Mouse (Mus musculus) lung, embryonic 16.5 days (tissue): ENCODE results near the gene Ddi2. TPM values are rescaled to one million over a fixed set of nuclear protein-coding genes. Genes with fewer than 3 reads are reported as not detected.

Experiments
- ATAC-seq: fragments of 200-750 bp; cut with Nextera tagmentation; 2 replicates; pipeline ENCODE4 v1.8.0; 2017; ENCODE audit warnings: low read depth, mild to moderate bottlenecking, moderate library complexity
- H3K27ac ChIP-seq: fragments of 300-500 bp; sonication (generic); 2 replicates; pipeline ENCODE4 v1.5.1; 2014; ENCODE audit warnings: mild to moderate bottlenecking, control low read depth, low read length
- H3K27me3 ChIP-seq: fragments of 300-500 bp; sonication (generic); 2 replicates; pipeline ENCODE4 v1.6.1; 2014; ENCODE audit warnings: low read depth, low read length, mixed read lengths; ENCODE audit not compliant: control insufficient read depth, insufficient read depth
- H3K36me3 ChIP-seq: fragments of 300-500 bp; sonication (generic); 2 replicates; pipeline ENCODE4 v1.6.1; 2014; ENCODE audit warnings: low read length; ENCODE audit not compliant: control insufficient read depth, insufficient read depth
- H3K4me1 ChIP-seq: fragments of 300-500 bp; sonication (generic); replicated peaks from 2 replicates; pipeline ENCODE4 v1.6.1; 2014; ENCODE audit warnings: low read length, mixed read lengths; ENCODE audit not compliant: control insufficient read depth, insufficient read depth
- H3K4me2 ChIP-seq: fragments of 300-500 bp; sonication (generic); 2 replicates; pipeline ENCODE4 v1.6.1; 2014; ENCODE audit warnings: low read depth, low read length, control low read depth
- H3K4me3 ChIP-seq: fragments of 300-500 bp; sonication (generic); 2 replicates; pipeline ENCODE4 v1.5.1; 2014; ENCODE audit warnings: mild to moderate bottlenecking, low read length, control low read depth
- H3K9ac ChIP-seq: fragments of 300-500 bp; sonication (generic); 2 replicates; pipeline ENCODE4 v1.6.1; 2014; ENCODE audit warnings: low read length, control low read depth
- H3K9me3 ChIP-seq: fragments of 300-500 bp; sonication (generic); 2 replicates; pipeline ENCODE4 v1.6.1; 2016; ENCODE audit warnings: low read length; ENCODE audit not compliant: control insufficient read depth
- WGBS: fragments of 180-500 bp; shearing (Covaris S2); extraction: QIAGEN DNeasy Blood & Tissue Kit; methylation state at CpG from one replicate; pipeline ENCODE4 v1.1.7; 2014; 5-methylcytosine and 5-hydroxymethylcytosine counted together
- polyA plus RNA-seq: library from polyadenylated mRNA; unstranded; fragments of >200 nt; fragmentation: Nextera tagmentation; extraction: Ambion mirVana; gene quantifications from 2 replicates; pipeline ENCODE4 v1.2.1, GENCODE M21; 2015

The Ddi2 gene
- polyA plus RNA-seq, 1 experiment from 2014 or later: 18.3 TPM

GRCm38 (mm10) chr4:141749557-141749956, 26.3 kb upstream of the Ddi2 start:
- Histone ChIP-seq H3K4me1 (0 out of 2 replicates have a peak, but pooled peaks cover 4% of the 10 kb centered on the region), H3K27ac (no peak overlapping the region), H3K4me2 (no peak overlapping the region), H3K4me3 (no peak overlapping the region), H3K9me3 (no peaks in the 10 kb centered on the region), H3K27me3 (no peaks in the 10 kb centered on the region), H3K36me3 (no peaks in the 10 kb centered on the region), H3K9ac (no peak overlapping the region)
- WGBS: 36% methylated on average over 11 of the region's 11 CpGs
- ATAC-seq: no peak

GRCm38 (mm10) chr4:141746578-141747346, 23.5 kb upstream of the Ddi2 start, which contains the start of gene Agmat:
Gene Agmat, plus strand, starts transcription at chr4:141746672.
- H3K4me3 ChIP-seq: no peak within 1 kb of the TSS
- 21% methylated on average over 25 of the region's 25 CpGs for WGBS
- no peaks in the 10 kb centered on the region for H3K36me3 ChIP-seq
- H3K27me3 ChIP-seq: no peaks in the 10 kb centered on the region
- no peaks in the 10 kb centered on the region for H3K9me3 ChIP-seq
- no peak within 1 kb of the TSS for H3K27ac ChIP-seq
- H3K9ac ChIP-seq: no peak within 1 kb of the TSS
- H3K4me1 ChIP-seq: 0 out of 2 replicates have a peak, but pooled peaks cover under 1% of the 10 kb centered on the region
- ATAC-seq: no peak
- H3K4me2 ChIP-seq: no peak within 1 kb of the TSS

- no peak overlapping the region for H3K27ac ChIP-seq
- H3K4me2 ChIP-seq: no peak overlapping the region
- H3K4me1 ChIP-seq: no peaks in the 10 kb centered on the region
- H3K9me3 ChIP-seq: no peaks in the 10 kb centered on the region
- no peak for ATAC-seq
- no peaks in the 10 kb centered on the region for H3K27me3 ChIP-seq
- H3K9ac ChIP-seq: no peak overlapping the region
- WGBS: 76% methylated on average over 4 of the region's 4 CpGs
- H3K36me3 ChIP-seq: no peaks in the 10 kb centered on the region
- no peak overlapping the region for H3K4me3 ChIP-seq
These were observed 19.2 kb upstream of the Ddi2 start for GRCm38 (mm10) chr4:141742381-141742780.

- H3K9me3 ChIP-seq: no peaks in the 10 kb centered on the region
- H3K4me2 ChIP-seq: no peak overlapping the region
- 0 out of 2 replicates have a peak, but pooled peaks have one; percentile 34 for ATAC-seq
- no peak overlapping the region for H3K4me3 ChIP-seq
- no peak overlapping the region for H3K27ac ChIP-seq
- no peak overlapping the region for H3K9ac ChIP-seq
- WGBS: 21% methylated on average over 9 of the region's 9 CpGs
- no peaks in the 10 kb centered on the region for H3K4me1 ChIP-seq
- H3K27me3 ChIP-seq: no peaks in the 10 kb centered on the region
- H3K36me3 ChIP-seq: no peaks in the 10 kb centered on the region
These were observed 18.6 kb upstream of the Ddi2 start for GRCm38 (mm10) chr4:141741856-141742255.

GRCm38 (mm10) chr4:141738015-141738414, 14.8 kb upstream of the Ddi2 start:
- Histone ChIP-seq H3K27ac (no peak overlapping the region), H3K9me3 (no peaks in the 10 kb centered on the region), H3K36me3 (no peaks in the 10 kb centered on the region), H3K4me2 (no peak overlapping the region), H3K9ac (no peak overlapping the region), H3K4me1 (peaks cover 4% of the 10 kb centered on the region), H3K27me3 (no peaks in the 10 kb centered on the region), H3K4me3 (no peak overlapping the region)
- no peak for ATAC-seq
- WGBS: 49% methylated on average over 8 of the region's 8 CpGs

GRCm38 (mm10) chr4:141736856-141737255, 13.6 kb upstream of the Ddi2 start:
- H3K27me3 ChIP-seq: no peaks in the 10 kb centered on the region
- H3K4me3 ChIP-seq: no peak overlapping the region
- WGBS: 63% methylated on average over 4 of the region's 4 CpGs
- peaks cover 4% of the 10 kb centered on the region for H3K4me1 ChIP-seq
- no peak for ATAC-seq
- no peaks in the 10 kb centered on the region for H3K36me3 ChIP-seq
- no peak overlapping the region for H3K4me2 ChIP-seq
- no peak overlapping the region for H3K9ac ChIP-seq
- no peak overlapping the region for H3K27ac ChIP-seq
- no peaks in the 10 kb centered on the region for H3K9me3 ChIP-seq

- H3K27ac ChIP-seq: peak overlapping the region; percentile 37
- peak overlapping the region; percentile 39; the same call in 1 of the 2 replicates for H3K4me3 ChIP-seq
These were observed 12.0 kb upstream of the Ddi2 start for GRCm38 (mm10) chr4:141735206-141735560.

GRCm38 (mm10) chr4:141734446-141735205, 11.4 kb upstream of the Ddi2 start:
- Histone ChIP-seq H3K27me3 (no peaks in the 10 kb centered on the region), H3K9me3 (no peaks in the 10 kb centered on the region), H3K4me1 (peaks cover 4% of the 10 kb centered on the region), H3K4me3 (peak overlapping the region; percentile 39), H3K4me2 (peak overlapping the region; percentile 54), H3K9ac (peak overlapping the region; percentile 40; the same call in 1 of the 2 replicates), H3K36me3 (no peaks in the 10 kb centered on the region), H3K27ac (peak overlapping the region; percentile 37)
- ATAC-seq: peak; percentile 97
- WGBS: 5% methylated on average over 24 of the region's 24 CpGs

More at GRCm38 (mm10) chr4:141735206-141735560, 12.0 kb upstream of the Ddi2 start:
- 25% methylated on average over 9 of the region's 9 CpGs for WGBS
- no peaks in the 10 kb centered on the region for H3K36me3 ChIP-seq
- H3K4me1 ChIP-seq: peaks cover 4% of the 10 kb centered on the region
- peak; percentile 4; the same call in 1 of the 2 replicates for ATAC-seq
- no peak overlapping the region for H3K9ac ChIP-seq
- H3K27me3 ChIP-seq: no peaks in the 10 kb centered on the region
- peak overlapping the region; percentile 54 for H3K4me2 ChIP-seq
- H3K9me3 ChIP-seq: no peaks in the 10 kb centered on the region

GRCm38 (mm10) chr4:141731766-141732165, 8.5 kb upstream of the Ddi2 start:
- Histone ChIP-seq H3K36me3 (no peaks in the 10 kb centered on the region), H3K4me1 (peaks cover 4% of the 10 kb centered on the region), H3K27me3 (no peaks in the 10 kb centered on the region), H3K4me2 (no peak overlapping the region), H3K27ac (no peak overlapping the region), H3K9ac (no peak overlapping the region), H3K9me3 (no peaks in the 10 kb centered on the region), H3K4me3 (no peak overlapping the region)
- no peak for ATAC-seq
- WGBS: 72% methylated on average over 5 of the region's 5 CpGs
